Mouse (Mus musculus) forebrain, embryonic 11.5 days (tissue): ENCODE measurements around the gene Tnnt3. TPM values are rescaled to one million over a fixed set of nuclear protein-coding genes. Genes with fewer than 3 reads are reported as not detected.

Experiments used
- ATAC-seq: fragments of 200-750 bp; cut with Nextera tagmentation; replicated peaks from 2 replicates; pipeline ENCODE4 v1.8.0; 2017; ENCODE audit warnings: moderate TSS enrichment; ENCODE audit not compliant: low FRiP score
- DNase-seq: peaks from one replicate; pipeline ENCODE4 v3.0.0-alpha.2; 2017; ENCODE audit warnings: low spot score
- H3K27ac ChIP-seq: fragments of 300-500 bp; sonication (generic); 2 replicates; pipeline ENCODE4 v1.5.1; 2014; ENCODE audit warnings: low read depth, low read length
- H3K27me3 ChIP-seq: fragments of 300-500 bp; sonication (generic); 2 replicates; pipeline ENCODE4 v1.6.1; 2014; ENCODE audit warnings: mild to moderate bottlenecking, low read length, mixed read lengths; ENCODE audit not compliant: control insufficient read depth, insufficient read depth
- H3K36me3 ChIP-seq: fragments of 300-500 bp; sonication (generic); 2 replicates; pipeline ENCODE4 v1.6.1; 2014; ENCODE audit warnings: mild to moderate bottlenecking, low read length, moderate library complexity, mixed read lengths; ENCODE audit not compliant: control insufficient read depth, insufficient read depth
- H3K4me1 ChIP-seq: fragments of 300-500 bp; sonication (generic); replicated peaks from 2 replicates; pipeline ENCODE4 v1.6.1; 2014; ENCODE audit warnings: low read length, mixed read lengths; ENCODE audit not compliant: control insufficient read depth, insufficient read depth
- H3K4me2 ChIP-seq: fragments of 300-500 bp; sonication (generic); 2 replicates; pipeline ENCODE4 v1.6.1; 2014; ENCODE audit warnings: low read depth, mild to moderate bottlenecking, low read length, moderate library complexity, mixed read lengths; ENCODE audit not compliant: severe bottlenecking
- H3K4me3 ChIP-seq: fragments of 300-500 bp; sonication (generic); 2 replicates; pipeline ENCODE4 v1.5.1; 2014; ENCODE audit warnings: low read depth, low read length
- H3K9ac ChIP-seq: fragments of 300-500 bp; sonication (generic); 2 replicates; pipeline ENCODE4 v1.6.1; 2014; ENCODE audit warnings: low read length
- H3K9me3 ChIP-seq: fragments of 300-500 bp; sonication (generic); 2 replicates; pipeline ENCODE4 v1.6.1; 2016; ENCODE audit warnings: low read length, mixed read lengths; ENCODE audit not compliant: control insufficient read depth
- WGBS: fragments of 180-500 bp; shearing (Covaris S2); extraction: QIAGEN DNeasy Blood & Tissue Kit; methylation state at CpG from one replicate; pipeline ENCODE4 v1.1.7; 2014; 5-methylcytosine and 5-hydroxymethylcytosine counted together
- polyA plus RNA-seq: library from polyadenylated mRNA; unstranded; fragments of >200 nt; fragmentation: Nextera tagmentation; extraction: Ambion mirVana; gene quantifications from 2 replicates; pipeline ENCODE4 v1.2.1, GENCODE M21; 2014

The Tnnt3 gene
- polyA plus RNA-seq, 1 experiment from 2014 or later, result 1.0 TPM

DNA sequence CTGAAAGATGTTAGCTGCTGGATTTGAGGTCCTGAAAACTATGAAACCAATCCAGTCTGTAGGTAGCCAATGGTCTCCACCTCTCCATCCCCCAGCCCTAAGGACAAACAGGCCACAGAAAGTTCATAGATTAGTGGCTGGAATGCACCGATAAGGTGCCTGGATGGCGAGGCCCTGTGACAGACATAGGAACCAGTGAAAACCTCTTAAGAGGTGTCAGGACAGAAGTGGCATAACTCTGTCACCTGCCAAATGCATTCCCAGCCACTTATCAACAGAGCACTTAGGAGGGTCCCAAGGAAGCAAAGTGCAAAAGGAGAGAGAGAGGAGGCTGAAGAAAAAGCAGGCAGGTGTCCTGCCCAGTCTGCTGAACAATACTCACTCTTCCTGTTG lies 39.3 kb upstream of the Tnnt3 start:
- Histone ChIP-seq H3K36me3 (no peaks in the 10 kb centered on the region), H3K27ac (no peak overlapping the region), H3K4me3 (no peak overlapping the region), H3K27me3 (no peaks in the 10 kb centered on the region), H3K9me3 (no peaks in the 10 kb centered on the region), H3K4me1 (peaks cover 2% of the 10 kb centered on the region; the same call in 1 of the 2 replicates), H3K4me2 (no peak overlapping the region), H3K9ac (no peak overlapping the region)
- DNase-seq (peak; percentile 22), ATAC-seq (no peak)
- 89% methylated on average over 2 of the region's 2 CpGs for WGBS

DNA sequence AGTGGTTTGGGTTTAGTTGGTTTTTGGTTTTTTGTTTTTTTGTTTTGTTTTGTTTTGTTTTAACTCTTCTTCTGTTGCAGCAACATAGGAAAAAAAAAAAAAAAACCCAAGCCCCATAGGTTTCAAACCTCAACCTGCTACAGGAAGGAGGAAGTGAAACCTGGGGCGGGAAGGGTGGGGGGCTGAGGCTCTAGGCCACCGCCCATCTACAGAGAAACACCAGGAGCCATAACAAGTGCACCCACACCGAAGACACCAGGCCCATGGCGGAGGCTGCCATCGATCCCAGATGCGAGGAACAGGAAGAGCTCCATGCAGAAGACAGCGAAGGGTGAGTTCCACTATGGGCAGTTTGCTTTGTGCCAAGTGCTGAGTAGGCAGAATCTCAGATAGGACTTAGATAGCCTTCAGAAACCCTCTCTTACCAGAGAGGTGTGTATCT lies 38.0 kb upstream of the Tnnt3 start, which contains the start of gene Lsp1:
Gene Lsp1, plus strand, starts transcription at position 174 of the 442 bp plus-strand sequence.
- no peak for ATAC-seq
- H3K36me3 ChIP-seq, result no peaks in the 10 kb centered on the region
- no peaks in the 10 kb centered on the region; the same call in 1 of the 2 replicates for H3K4me1 ChIP-seq
- no peak within 1 kb of the TSS for H3K4me2 ChIP-seq
- 90% methylated on average over 7 of the region's 7 CpGs for WGBS
- H3K27me3 ChIP-seq, result no peaks in the 10 kb centered on the region
- DNase-seq, result peak; percentile 11
- H3K9ac ChIP-seq, result no peak within 1 kb of the TSS
- H3K9me3 ChIP-seq, result no peaks in the 10 kb centered on the region
- H3K4me3 ChIP-seq, result no peak within 1 kb of the TSS
- H3K27ac ChIP-seq, result no peak within 1 kb of the TSS

DNA sequence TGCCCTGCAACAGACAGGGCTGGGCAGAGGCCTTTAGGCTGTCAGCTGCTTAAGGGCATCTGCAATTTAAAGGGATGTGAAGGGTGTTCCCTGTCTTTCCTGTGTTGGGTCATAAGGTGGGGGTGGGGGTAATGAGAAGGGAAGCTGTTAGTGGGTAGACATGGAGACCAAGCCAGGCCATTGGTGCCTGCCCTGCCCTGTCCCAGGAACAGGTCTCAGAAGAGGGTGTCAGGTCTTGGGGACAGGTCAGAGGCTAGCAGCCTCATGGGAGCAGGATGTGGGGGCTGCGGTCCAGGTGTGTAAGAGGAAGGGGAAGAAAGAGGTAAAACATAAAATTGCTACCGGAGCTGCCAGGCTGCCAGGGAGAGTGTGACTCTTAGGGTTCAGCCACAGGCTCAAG lies 37.2 kb upstream of the Tnnt3 start:
- no peaks in the 10 kb centered on the region; the same call in 1 of the 2 replicates for H3K4me1 ChIP-seq
- no peak overlapping the region for H3K9ac ChIP-seq
- no peak for ATAC-seq
- peak; percentile 42 for DNase-seq
- H3K9me3 ChIP-seq, result no peaks in the 10 kb centered on the region
- no peak overlapping the region for H3K27ac ChIP-seq
- H3K36me3 ChIP-seq, result no peaks in the 10 kb centered on the region
- 91% methylated on average over 2 of the region's 2 CpGs for WGBS
- no peak overlapping the region for H3K4me3 ChIP-seq
- H3K4me2 ChIP-seq, result no peak overlapping the region
- H3K27me3 ChIP-seq, result no peaks in the 10 kb centered on the region

DNA sequence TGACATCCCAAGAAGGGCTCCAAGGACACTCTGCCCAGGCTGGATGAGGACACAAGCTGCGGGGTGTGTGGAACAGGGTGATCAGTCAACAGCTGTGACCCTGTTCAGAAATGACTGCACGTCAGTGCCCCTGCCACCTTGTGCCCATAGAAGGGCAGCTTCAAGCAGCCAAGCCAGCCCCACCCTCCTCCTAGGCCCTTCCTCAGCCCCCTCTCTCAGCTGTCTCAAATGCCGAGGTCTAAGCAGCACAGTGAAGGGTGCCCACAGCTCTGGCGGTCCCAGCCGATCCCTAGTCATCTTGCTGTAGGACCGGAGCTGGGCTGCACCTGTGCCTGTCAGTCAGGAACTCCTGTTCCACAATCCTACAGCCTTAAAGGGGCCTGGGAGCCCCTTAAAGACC lies 36.4 kb upstream of the Tnnt3 start:
- Histone ChIP-seq H3K27ac (no peak overlapping the region), H3K4me1 (no peaks in the 10 kb centered on the region), H3K4me2 (no peak overlapping the region)

DNA sequence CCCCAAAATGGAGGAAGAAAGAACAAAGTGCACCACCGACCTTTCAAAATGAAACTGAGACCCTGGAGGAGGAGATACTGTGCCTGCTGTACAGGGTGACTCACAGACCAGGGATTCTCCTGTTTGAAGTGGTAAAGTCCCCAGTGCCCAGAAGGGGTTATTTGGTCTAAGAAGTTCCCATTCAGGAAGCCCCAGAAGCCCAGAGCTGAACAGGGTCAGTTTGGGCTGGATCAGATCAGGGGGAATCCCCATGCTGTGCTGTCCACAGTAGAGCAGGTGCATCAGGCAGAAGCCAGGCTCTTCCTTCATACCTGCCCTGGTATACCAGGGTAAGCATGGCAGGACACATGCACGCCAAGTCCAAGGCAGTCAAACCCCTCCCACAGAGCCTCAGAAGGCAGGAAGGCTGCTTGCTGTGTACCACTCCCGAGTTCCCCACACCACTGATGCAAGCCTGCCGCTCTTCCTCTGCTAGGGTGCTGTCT lies 36.0 kb upstream of the Tnnt3 start:
- WGBS, result 64% methylated on average over 4 of the region's 4 CpGs
- H3K4me1 ChIP-seq, result no peaks in the 10 kb centered on the region
- H3K9ac ChIP-seq, result no peak overlapping the region
- no peak overlapping the region for H3K27ac ChIP-seq
- no peak for ATAC-seq
- H3K4me2 ChIP-seq, result no peak overlapping the region
- H3K27me3 ChIP-seq, result no peaks in the 10 kb centered on the region
- no peaks in the 10 kb centered on the region for H3K36me3 ChIP-seq
- peak; percentile 22 for DNase-seq
- H3K9me3 ChIP-seq, result no peaks in the 10 kb centered on the region
- no peak overlapping the region for H3K4me3 ChIP-seq

More for the DNA sequence above, 36.4 kb upstream of the Tnnt3 start:
- DNase-seq (peak; percentile 42), ATAC-seq (no peak)
- no peaks in the 10 kb centered on the region for H3K9me3 ChIP-seq
- no peaks in the 10 kb centered on the region for H3K27me3 ChIP-seq
- H3K4me3 ChIP-seq, result no peak overlapping the region
- no peak overlapping the region for H3K9ac ChIP-seq
- no peaks in the 10 kb centered on the region for H3K36me3 ChIP-seq
- 93% methylated on average over 6 of the region's 6 CpGs for WGBS

DNA sequence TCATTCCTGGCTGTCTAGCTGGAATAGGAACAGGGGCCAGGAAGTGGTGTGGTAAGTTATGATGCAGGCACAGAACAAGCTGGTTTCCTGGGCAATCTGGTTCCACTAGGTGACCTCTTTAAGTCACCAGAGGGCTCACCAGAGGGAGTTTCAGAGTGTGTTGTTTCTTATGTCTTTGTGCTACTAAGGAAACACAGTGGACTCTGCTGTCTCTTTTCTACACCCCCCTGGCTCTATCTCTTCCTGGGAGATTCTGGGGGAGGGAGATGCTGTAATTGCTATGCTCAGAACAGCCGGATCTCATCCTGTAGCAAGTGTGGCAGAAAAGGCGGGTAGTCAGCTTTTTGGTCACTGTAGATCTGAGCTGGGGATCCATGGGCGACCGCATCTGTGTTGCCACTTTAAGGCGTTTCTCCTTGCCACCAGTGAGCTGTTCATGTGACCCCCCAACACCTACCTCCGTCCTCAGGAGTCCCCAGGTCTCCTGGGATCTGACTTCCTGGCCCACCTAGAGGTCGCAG lies 28.4 kb upstream of the Tnnt3 start:
- Histone ChIP-seq H3K9ac (no peak overlapping the region), H3K27ac (no peak overlapping the region), H3K27me3 (no peaks in the 10 kb centered on the region), H3K9me3 (no peaks in the 10 kb centered on the region), H3K4me2 (no peak overlapping the region), H3K4me1 (peaks cover 11% of the 10 kb centered on the region; the same call in 1 of the 2 replicates), H3K36me3 (no peaks in the 10 kb centered on the region), H3K4me3 (no peak overlapping the region)
- 92% methylated on average over 7 of the region's 7 CpGs for WGBS
- peak; percentile 30 for DNase-seq
- ATAC-seq, result no peak

DNA sequence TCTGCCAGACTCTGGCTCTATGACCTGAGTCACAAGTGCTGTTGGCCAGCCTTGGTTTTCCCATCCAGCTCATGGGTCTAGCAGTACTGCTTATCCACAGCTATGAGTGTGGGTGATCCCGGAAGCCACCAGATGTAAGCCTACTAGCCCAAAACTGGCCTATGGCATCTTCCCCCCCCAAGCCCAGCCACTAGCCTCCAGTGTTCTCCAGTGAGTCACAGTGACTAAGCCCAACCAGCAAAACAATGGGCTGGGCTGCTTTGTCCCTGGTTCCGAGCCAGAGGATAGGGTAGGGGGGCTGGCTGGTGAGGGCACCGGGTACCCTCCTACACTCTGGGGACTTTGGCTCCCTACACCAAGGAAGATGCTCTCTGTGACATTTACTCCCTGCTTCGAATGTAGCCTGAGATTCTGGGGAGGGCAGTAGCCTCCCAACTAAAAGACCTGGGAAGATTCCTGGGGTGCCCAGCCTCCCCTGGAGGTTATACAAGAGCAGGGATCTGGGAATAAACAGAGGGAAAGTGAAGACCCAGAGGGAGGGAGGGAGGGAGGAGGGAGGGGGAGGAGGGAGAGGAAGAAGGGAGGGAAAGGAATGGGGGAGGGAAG lies 27.7 kb upstream of the Tnnt3 start:
- Histone ChIP-seq H3K4me1 (peaks cover 11% of the 10 kb centered on the region; the same call in 1 of the 2 replicates), H3K27ac (no peak overlapping the region), H3K9ac (no peak overlapping the region), H3K9me3 (no peaks in the 10 kb centered on the region), H3K4me3 (no peak overlapping the region), H3K27me3 (no peaks in the 10 kb centered on the region), H3K36me3 (no peaks in the 10 kb centered on the region), H3K4me2 (no peak overlapping the region)
- ATAC-seq (no peak), DNase-seq (peak; percentile 65)
- 27% methylated on average over 4 of the region's 4 CpGs for WGBS

DNA sequence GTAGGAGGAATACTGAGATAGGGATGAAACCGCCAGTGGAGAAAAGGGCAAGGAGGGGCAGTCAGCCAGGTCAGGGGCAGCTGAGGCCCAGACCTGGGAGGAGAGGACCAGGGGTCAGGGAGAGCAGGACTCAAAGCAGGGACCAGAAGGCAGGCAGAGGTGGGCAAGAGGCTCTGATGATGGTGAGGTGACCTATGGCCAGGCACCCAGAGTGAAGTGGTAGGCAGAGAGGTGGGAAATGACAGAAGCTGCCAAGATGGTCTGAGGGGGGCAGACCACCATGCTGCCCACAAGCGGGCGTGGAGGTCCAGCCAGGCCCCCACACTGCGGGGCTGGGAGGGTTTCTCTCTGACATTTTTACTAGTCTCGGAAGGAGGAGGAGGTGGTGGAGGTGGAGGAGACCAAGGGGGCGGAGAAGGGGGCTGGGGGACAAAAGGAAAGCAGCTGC lies 27.2 kb upstream of the Tnnt3 start:
- H3K4me2 ChIP-seq, result no peak overlapping the region
- peaks cover 11% of the 10 kb centered on the region; the same call in 1 of the 2 replicates for H3K4me1 ChIP-seq
- WGBS, result 32% methylated on average over 6 of the region's 6 CpGs
- no peaks in the 10 kb centered on the region for H3K27me3 ChIP-seq
- H3K27ac ChIP-seq, result 0 out of 2 replicates have a peak overlapping the region, but pooled peaks have one; percentile 12
- H3K9ac ChIP-seq, result peak overlapping the region; percentile 37; the same call in 1 of the 2 replicates
- ATAC-seq (no peak), DNase-seq (peak; percentile 52)
- H3K9me3 ChIP-seq, result no peaks in the 10 kb centered on the region
- no peak overlapping the region for H3K4me3 ChIP-seq
- no peaks in the 10 kb centered on the region for H3K36me3 ChIP-seq
